8 mouse cellular contexts compared by ENCODE assay signal in genomic region chr4:32950356-32951034, GRCm38 (mm10). TPM values are rescaled to one million over a fixed set of nuclear protein-coding genes. Genes with fewer than 3 reads are reported as not detected.
DNase-seq lines count a peak whose midpoint lies in the region; ATAC-seq and TF ChIP-seq lines count a peak whose summit lies in the region.

TSS of gene Ankrd6 (minus strand) at chr4:32950841.

- ATAC-seq in forebrain, embryonic 16.5 days: peak; percentile 93
- peak; percentile 93 for ATAC-seq in lung, embryonic 14.5 days (ENCODE audit: insufficient read depth)

- H3K4me1 ChIP-seq in ES-E14 (ENCODE audit: control insufficient read depth in 2 of 2, insufficient read depth in 2 of 2, low read length in 2 of 2, poor library complexity in 1 of 2): peaks cover 0 to 16% of the 10 kb centered on the region in 2 experiments; a peak in 2 of 4 replicates
- H3K4me1 ChIP-seq in forebrain, embryonic 16.5 days (replicated peaks; ENCODE audit: control insufficient read depth, insufficient read depth, low read length): peaks cover 20% of the 10 kb centered on the region
- H3K4me1 ChIP-seq in lung, embryonic 14.5 days (ENCODE audit: insufficient read depth): 0 out of 2 replicates have a peak, but pooled peaks cover 3% of the 10 kb centered on the region
- peaks cover 9% of the 10 kb centered on the region for H3K4me1 ChIP-seq in thymus, adult 2 months (replicated peaks; ENCODE audit: control insufficient read depth, insufficient read depth, low read length)

- TF ChIP-seq CTCF in layer of hippocampus, adult 2 months (conservative IDR thresholded peaks at IDR 0.05): peak; percentile 83
- peak; percentile 80 for TF ChIP-seq CTCF in lung, embryonic 14.5 days (IDR thresholded peaks at IDR 0.05; ENCODE audit: low read depth)
- TF ChIP-seq CTCF in thymus, adult 2 months (IDR thresholded peaks at IDR 0.05; ENCODE audit: borderline replicate concordance, control insufficient read depth, extremely low read depth, insufficient read depth, low read length, poor library complexity): peak; percentile 97

- WGBS in forebrain, embryonic 16.5 days: under 1% methylated on average over 60 of the region's 66 CpGs
- under 1% methylated on average over 66 of the region's 66 CpGs for WGBS in lung, embryonic 14.5 days
- WGBS in thymus, adult 2 months: 1% methylated on average over 66 of the region's 66 CpGs

- H3K4me2 ChIP-seq in forebrain, embryonic 16.5 days (ENCODE audit: low read length): peak within 1 kb of the TSS; percentile 95
- H3K4me2 ChIP-seq in lung, embryonic 14.5 days: peak within 1 kb of the TSS; percentile 96

- no peak within 1 kb of the TSS for H3K27ac ChIP-seq in ES-E14 (ENCODE audit: insufficient read depth, low read depth, low read length, poor library complexity, severe bottlenecking)
- no peak within 1 kb of the TSS for H3K27ac ChIP-seq in forebrain, embryonic 16.5 days (ENCODE audit: low read length)
- H3K27ac ChIP-seq in layer of hippocampus, adult 2 months: peak within 1 kb of the TSS; percentile 86
- H3K27ac ChIP-seq in lung, embryonic 14.5 days (ENCODE audit: low read depth): no peak within 1 kb of the TSS
- H3K27ac ChIP-seq in thymus, adult 2 months (ENCODE audit: control insufficient read depth, insufficient read depth, low read length): no peak within 1 kb of the TSS

- peak within 1 kb of the TSS; percentile 76 to 79 for H3K4me3 ChIP-seq in ES-E14 (ENCODE audit: insufficient read depth in 1 of 2, low read depth in 1 of 2, low read length in 2 of 2, poor library complexity in 1 of 2, severe bottlenecking in 1 of 2)
- peak within 1 kb of the TSS; percentile 87 for H3K4me3 ChIP-seq in forebrain, embryonic 16.5 days (replicated peaks; ENCODE audit: low read length)
- peak within 1 kb of the TSS; percentile 95 for H3K4me3 ChIP-seq in layer of hippocampus, adult 2 months
- H3K4me3 ChIP-seq in lung, embryonic 14.5 days (ENCODE audit: low read depth, low read length): peak within 1 kb of the TSS; percentile 60
- H3K4me3 ChIP-seq in thymus, adult 2 months (ENCODE audit: control insufficient read depth, insufficient read depth, low read length): peak within 1 kb of the TSS; percentile 56

- intact Hi-C loops in heart, postnatal 25 days (cut with DNase I): loop anchor here (2.0 to 5.0 kb wide), 3 partner anchors 167 to 206 kb away; no protein-coding TSS in a partner anchor

- in situ Hi-C loops in ES-E14 (cut with MboI; ENCODE audit: low sequenced_read_pairs in 2 of 2, unreplicated experiment in 2 of 2): no loop called here

- TF ChIP-seq POLR2A in thymus, adult 2 months (IDR thresholded peaks at IDR 0.05; ENCODE audit: control insufficient read depth, extremely low read depth, insufficient read depth, low read length, poor library complexity): 0 out of 2 replicates have a peak, but pooled peaks have one; percentile 27

- peaks cover 4% of the 10 kb centered on the region; the same call in 1 of the 2 replicates for H3K27me3 ChIP-seq in forebrain, embryonic 16.5 days (replicated peaks; ENCODE audit: control insufficient read depth, insufficient read depth, low read length)
- H3K27me3 ChIP-seq in lung, embryonic 14.5 days (ENCODE audit: insufficient read depth, low read length): peaks cover 15% of the 10 kb centered on the region; the same call in 1 of the 2 replicates
- no peaks in the 10 kb centered on the region; the same call in 1 of the 2 replicates for H3K27me3 ChIP-seq in thymus, adult 2 months (ENCODE audit: control insufficient read depth, insufficient read depth, low read length)

- DNase-seq in ES-E14 (ENCODE audit: low read depth, low spot score): no peak
- peak; percentile 72 to 91 for DNase-seq in cerebellum, adult 18-20 months
- DNase-seq in heart, postnatal 25 days (ENCODE audit: low spot score): peak; percentile 44
- DNase-seq in layer of hippocampus, adult 2 months (ENCODE audit: low spot score in 2 of 2): peak; percentile 71 to 83
- peak; percentile 90 for DNase-seq in lung, embryonic 14.5 days
- DNase-seq in ovary, adult 18-20 months (ENCODE audit: low spot score): peak; percentile 31
- DNase-seq in thymus, adult 2 months: peak; percentile 80

- H3K9me3 ChIP-seq in ES-E14 (ENCODE audit: control insufficient read depth, insufficient read depth, low read depth, low read length): no peaks in the 10 kb centered on the region
- no peaks in the 10 kb centered on the region for H3K9me3 ChIP-seq in forebrain, embryonic 16.5 days (ENCODE audit: control insufficient read depth, low read length)
- H3K9me3 ChIP-seq in lung, embryonic 14.5 days (ENCODE audit: low read depth, low read length): no peaks in the 10 kb centered on the region

- no peaks in the 10 kb centered on the region for H3K36me3 ChIP-seq in ES-E14 (ENCODE audit: control insufficient read depth, insufficient read depth, low read length, poor library complexity, severe bottlenecking)
- H3K36me3 ChIP-seq in forebrain, embryonic 16.5 days (ENCODE audit: control insufficient read depth, insufficient read depth): no peaks in the 10 kb centered on the region
- no peaks in the 10 kb centered on the region for H3K36me3 ChIP-seq in lung, embryonic 14.5 days (ENCODE audit: insufficient read depth)
- no peaks in the 10 kb centered on the region for H3K36me3 ChIP-seq in thymus, adult 2 months (ENCODE audit: control insufficient read depth, insufficient read depth, low read length)

- H3K9ac ChIP-seq in ES-E14 (ENCODE audit: insufficient read depth, low read depth, low read length, poor library complexity, severe bottlenecking): peak within 1 kb of the TSS; percentile 60
- peak within 1 kb of the TSS; percentile 78 for H3K9ac ChIP-seq in forebrain, embryonic 16.5 days (replicated peaks; ENCODE audit: low read depth, low read length)
- H3K9ac ChIP-seq in lung, embryonic 14.5 days: peak within 1 kb of the TSS; percentile 60

TF ChIP-seq in ES-E14, 5 proteins besides CTCF, POLR2A, EP300 and RAD21:
- TF ChIP-seq ZNF384 (IDR thresholded peaks at IDR 0.05; ENCODE audit: low read depth, low read length) (no peak), ZC3H11A (IDR thresholded peaks at IDR 0.05; ENCODE audit: borderline replicate concordance, low read depth, low read length) (peak; percentile 51)

RNA-seq across cellular contexts. Expression of gene Ankrd6, which starts in this region (rescaled TPM):
- total RNA-seq in ES-E14 (2012; rRNA removed): 7.8 TPM in 2 replicates
- 37.0 and 40.1 TPM in 2 replicates for polyA plus RNA-seq in forebrain, embryonic 16.5 days (2015; fragmentation: Nextera tagmentation; extraction: Ambion mirVana)
- total RNA-seq in heart, postnatal 25 days (2021): 1 to 10 TPM; 2.7 to 3.7 TPM
- 10 to 100 TPM; 39.6 TPM for total RNA-seq in layer of hippocampus, adult 2 months (2021)
- polyA plus RNA-seq in lung, embryonic 14.5 days (2014; fragmentation: Nextera tagmentation; extraction: Ambion mirVana): 4.0 and 4.7 TPM in 2 replicates
- 12.5 and 12.6 TPM in 2 replicates for polyA plus RNA-seq in thymus, adult 2 months (2012; rRNA removed)
